Mouse (Mus musculus) limb, embryonic 13.5 days (tissue): ENCODE measurements around the gene Rsg1. TPM values are rescaled to one million over a fixed set of nuclear protein-coding genes. Genes with fewer than 3 reads are reported as not detected.

Experiments
- ATAC-seq: fragments of 200-750 bp; cut with Nextera tagmentation; 2 replicates; pipeline ENCODE4 v1.8.0; 2017; ENCODE audit warnings: low read depth, moderate number of reproducible peaks, moderate TSS enrichment; ENCODE audit not compliant: low FRiP score
- H3K27ac ChIP-seq: fragments of 300-500 bp; sonication (generic); 2 replicates; pipeline ENCODE4 v1.5.1; 2015; ENCODE audit warnings: inconsistent platforms, mild to moderate bottlenecking, moderate library complexity
- H3K27me3 ChIP-seq: fragments of 300-500 bp; sonication (generic); 2 replicates; pipeline ENCODE4 v1.6.1; 2015; ENCODE audit warnings: mild to moderate bottlenecking, inconsistent platforms
- H3K36me3 ChIP-seq: fragments of 300-500 bp; sonication (generic); 2 replicates; pipeline ENCODE4 v1.6.1; 2015; ENCODE audit warnings: inconsistent platforms, mild to moderate bottlenecking, moderate library complexity
- H3K4me1 ChIP-seq: fragments of 300-500 bp; sonication (generic); 2 replicates; pipeline ENCODE4 v1.6.1; 2015; ENCODE audit warnings: inconsistent platforms
- H3K4me2 ChIP-seq: fragments of 300-500 bp; sonication (generic); replicated peaks from 2 replicates; pipeline ENCODE4 v1.6.1; 2015; ENCODE audit warnings: inconsistent platforms, mild to moderate bottlenecking, moderate library complexity
- H3K4me3 ChIP-seq: fragments of 300-500 bp; sonication (generic); 2 replicates; pipeline ENCODE4 v1.5.1; 2015; ENCODE audit warnings: moderate library complexity, mild to moderate bottlenecking, inconsistent platforms
- H3K9ac ChIP-seq: fragments of 300-500 bp; sonication (generic); 2 replicates; pipeline ENCODE4 v1.6.1; 2015; ENCODE audit warnings: mild to moderate bottlenecking, inconsistent platforms
- H3K9me3 ChIP-seq: fragments of 300-500 bp; sonication (generic); 2 replicates; pipeline ENCODE4 v1.6.1; 2016; ENCODE audit warnings: inconsistent platforms
- WGBS: fragments of 180-500 bp; shearing (Covaris S2); methylation state at CpG from one replicate; pipeline ENCODE4 v1.1.7; 2015; 5-methylcytosine and 5-hydroxymethylcytosine counted together
- polyA plus RNA-seq: library from polyadenylated mRNA; unstranded; fragments of >200 nt; fragmentation: Nextera tagmentation; extraction: Ambion mirVana; gene quantifications from 2 replicates; pipeline ENCODE4 v1.2.1, GENCODE M21; 2015

Gene Rsg1
- polyA plus RNA-seq, 1 experiment from 2014 or later: 8.4 TPM

GRCm38 (mm10) chr4:141270201-141270940 lies 56.6 kb downstream of the Rsg1 start:
- 55% methylated on average over 15 of the region's 15 CpGs for WGBS

GRCm38 (mm10) chr4:141271228-141271627 lies 57.5 kb downstream of the Rsg1 start:
- no peak overlapping the region for H3K9ac ChIP-seq
- 77% methylated on average over 7 of the region's 7 CpGs for WGBS
- H3K4me3 ChIP-seq: no peak overlapping the region
- 0 out of 2 replicates have a peak, but pooled peaks cover 5% of the 10 kb centered on the region for H3K27me3 ChIP-seq
- H3K4me2 ChIP-seq: no peak overlapping the region
- H3K9me3 ChIP-seq: peaks cover 1% of the 10 kb centered on the region; the same call in 1 of the 2 replicates
- peaks cover 11% of the 10 kb centered on the region; the same call in 1 of the 2 replicates for H3K4me1 ChIP-seq
- no peak for ATAC-seq
- H3K27ac ChIP-seq: no peak overlapping the region
- no peaks in the 10 kb centered on the region for H3K36me3 ChIP-seq

More at GRCm38 (mm10) chr4:141270201-141270940, 56.6 kb downstream of the Rsg1 start:
- Histone ChIP-seq H3K27ac (no peak overlapping the region; the same call in 1 of the 2 replicates), H3K9me3 (peaks cover 4% of the 10 kb centered on the region; the same call in 1 of the 2 replicates), H3K4me2 (no peak overlapping the region), H3K9ac (no peak overlapping the region), H3K4me3 (no peak overlapping the region), H3K27me3 (0 out of 2 replicates have a peak, but pooled peaks cover 5% of the 10 kb centered on the region), H3K36me3 (no peaks in the 10 kb centered on the region), H3K4me1 (peaks cover 11% of the 10 kb centered on the region; the same call in 1 of the 2 replicates)
- ATAC-seq: no peak

DNA sequence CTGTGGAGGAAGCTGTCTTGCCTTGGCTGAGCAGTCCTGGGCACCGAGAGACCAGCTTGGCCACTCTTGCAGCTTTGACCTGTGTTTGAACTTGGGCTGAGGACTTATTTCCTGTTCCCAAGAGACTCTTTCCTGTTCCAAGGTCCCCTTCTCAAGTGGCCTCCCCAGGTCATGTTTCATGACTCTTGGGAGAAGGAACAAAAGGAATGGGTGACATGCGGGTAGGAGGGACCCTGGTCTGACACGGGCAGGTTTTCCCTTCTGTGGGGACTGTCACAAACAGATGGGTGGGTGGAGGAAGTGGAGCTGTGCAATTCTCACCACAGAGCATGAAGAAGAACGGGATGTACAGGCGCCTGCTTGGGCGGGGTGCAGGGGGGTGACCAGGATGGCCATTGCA lies 58.0 kb downstream of the Rsg1 start:
- ATAC-seq: no peak
- Histone ChIP-seq H3K9ac (no peak overlapping the region), H3K4me1 (peaks cover 11% of the 10 kb centered on the region; the same call in 1 of the 2 replicates), H3K27ac (no peak overlapping the region), H3K4me2 (no peak overlapping the region), H3K4me3 (no peak overlapping the region), H3K9me3 (no peaks in the 10 kb centered on the region), H3K27me3 (0 out of 2 replicates have a peak, but pooled peaks cover 5% of the 10 kb centered on the region), H3K36me3 (no peaks in the 10 kb centered on the region)
- 77% methylated on average over 6 of the region's 6 CpGs for WGBS

DNA sequence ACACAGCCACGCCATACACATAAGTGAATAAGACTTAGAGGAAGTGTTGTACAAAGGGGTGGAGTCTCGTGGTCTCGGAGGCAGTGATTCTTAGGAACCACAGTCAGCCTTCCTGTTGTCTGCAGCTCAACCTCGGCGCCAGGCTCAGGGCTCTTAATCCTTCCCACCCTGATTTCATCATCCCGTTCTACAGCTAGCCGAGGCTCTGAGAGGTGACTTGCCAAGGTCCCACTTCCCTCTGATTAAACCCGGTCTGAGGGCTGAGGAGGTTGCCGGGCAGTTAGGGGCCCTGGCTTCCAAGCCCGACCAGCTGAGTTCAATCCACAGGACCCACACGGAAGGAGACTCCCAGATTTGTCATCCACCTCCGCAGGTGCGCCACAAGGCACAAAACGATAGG lies 59.1 kb downstream of the Rsg1 start:
- 0 out of 2 replicates have a peak, but pooled peaks cover 5% of the 10 kb centered on the region for H3K27me3 ChIP-seq
- 20% methylated on average over 14 of the region's 14 CpGs for WGBS
- ATAC-seq: no peak
- peak overlapping the region; percentile 39; the same call in 1 of the 2 replicates for H3K9ac ChIP-seq
- H3K36me3 ChIP-seq: no peaks in the 10 kb centered on the region
- peaks cover 17% of the 10 kb centered on the region for H3K4me1 ChIP-seq
- H3K9me3 ChIP-seq: no peaks in the 10 kb centered on the region
- peak overlapping the region; percentile 53 for H3K4me2 ChIP-seq
- no peak overlapping the region for H3K27ac ChIP-seq
- peak overlapping the region; percentile 19; the same call in 1 of the 2 replicates for H3K4me3 ChIP-seq

DNA sequence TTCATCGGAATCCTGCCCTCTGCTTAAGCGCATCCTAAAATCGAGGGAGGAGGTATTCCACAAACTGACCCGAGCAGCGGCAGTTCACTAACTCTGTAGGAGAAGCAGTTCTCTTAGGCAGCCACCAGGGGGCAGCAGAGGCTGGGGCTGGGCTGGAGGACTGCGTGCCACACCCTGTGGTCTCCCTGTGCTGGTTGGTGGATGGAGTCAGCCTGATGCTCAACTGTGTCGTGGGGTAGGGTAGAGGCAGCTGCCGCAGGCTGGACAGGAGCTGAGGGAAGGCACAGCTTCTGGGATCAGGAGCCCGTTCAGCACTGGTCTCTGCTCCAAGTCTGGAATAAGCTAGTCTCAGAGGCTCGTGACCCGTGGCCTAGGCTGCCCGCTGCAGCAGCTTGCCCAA lies 59.5 kb downstream of the Rsg1 start:
- Histone ChIP-seq H3K36me3 (no peaks in the 10 kb centered on the region), H3K27ac (no peak overlapping the region), H3K4me3 (peak overlapping the region; percentile 19; the same call in 1 of the 2 replicates), H3K27me3 (0 out of 2 replicates have a peak, but pooled peaks cover 5% of the 10 kb centered on the region), H3K9me3 (no peaks in the 10 kb centered on the region), H3K9ac (peak overlapping the region; percentile 39; the same call in 1 of the 2 replicates), H3K4me2 (peak overlapping the region; percentile 53), H3K4me1 (peaks cover 21% of the 10 kb centered on the region)
- WGBS: 19% methylated on average over 12 of the region's 12 CpGs
- peak; percentile 85 for ATAC-seq

GRCm38 (mm10) chr4:141274485-141275341 lies 61.0 kb downstream of the Rsg1 start:
- 42% methylated on average over 23 of the region's 23 CpGs for WGBS
- H3K9ac ChIP-seq: no peak overlapping the region
- H3K27ac ChIP-seq: no peak overlapping the region
- peaks cover 24% of the 10 kb centered on the region for H3K4me1 ChIP-seq
- ATAC-seq: no peak
- no peaks in the 10 kb centered on the region for H3K36me3 ChIP-seq
- 0 out of 2 replicates have a peak, but pooled peaks cover 5% of the 10 kb centered on the region for H3K27me3 ChIP-seq
- no peak overlapping the region for H3K4me2 ChIP-seq
- H3K9me3 ChIP-seq: no peaks in the 10 kb centered on the region
- H3K4me3 ChIP-seq: no peak overlapping the region

Other genes with a start within 250 kb of the Rsg1 start
- 37.4 and 41.8 TPM in 2 replicates for gene Atp13a2, start 227.1 kb upstream of the Rsg1 start, polyA plus RNA-seq
- 757 and 803 TPM in 2 replicates for gene Mfap2, start 203.5 kb upstream of the Rsg1 start, polyA plus RNA-seq
- gene Crocc, start 153.4 kb upstream of the Rsg1 start, polyA plus RNA-seq: 7.2 and 8.0 TPM in 2 replicates
- 88.7 and 92.3 TPM in 2 replicates for gene Necap2, start 135.6 kb upstream of the Rsg1 start, polyA plus RNA-seq
- 0.08 and 0.20 TPM in 2 replicates for gene Spata21, start 125.6 kb upstream of the Rsg1 start, polyA plus RNA-seq
- 43.6 and 44.2 TPM in 2 replicates for gene Szrd1, start 74.2 kb upstream of the Rsg1 start, polyA plus RNA-seq
- 27.2 and 27.7 TPM in 2 replicates for gene Fbxo42, start 66.0 kb upstream of the Rsg1 start, polyA plus RNA-seq
- gene Arhgef19, start 25.5 kb downstream of the Rsg1 start, polyA plus RNA-seq: 8.1 and 10.9 TPM in 2 replicates
- 2.6 and 3.9 TPM in 2 replicates for gene Epha2, start 87.3 kb downstream of the Rsg1 start, polyA plus RNA-seq
- 0.65 and 0.91 TPM in 2 replicates for gene Fam131c, start 154.3 kb downstream of the Rsg1 start, polyA plus RNA-seq
- gene Clcnka, start 184.8 kb downstream of the Rsg1 start, polyA plus RNA-seq: 0.23 and 0.36 TPM in 2 replicates
- gene Clcnkb, start 202.1 kb downstream of the Rsg1 start, polyA plus RNA-seq: not detected in 2 replicates
- 0.06 and 0.10 TPM in 2 replicates for gene Hspb7, start 206.8 kb downstream of the Rsg1 start, polyA plus RNA-seq
- not detected in 2 replicates for gene Srarp, start 222.1 kb downstream of the Rsg1 start, polyA plus RNA-seq
- 48.6 and 48.7 TPM in 2 replicates for gene Zbtb17, start 230.7 kb downstream of the Rsg1 start, polyA plus RNA-seq